Mouse (Mus musculus): ENCODE data around the gene Notch1. TPM values are rescaled to one million over a fixed set of nuclear protein-coding genes. Genes with fewer than 3 reads are reported as not detected.
A peak's percentile ranks its signal among the peaks of the same experiment; 100 is the strongest.

The Notch1 gene
- total and polyA plus RNA-seq, 2 experiments from 2014 or later = 5.7 to 54.0 TPM

DNA sequence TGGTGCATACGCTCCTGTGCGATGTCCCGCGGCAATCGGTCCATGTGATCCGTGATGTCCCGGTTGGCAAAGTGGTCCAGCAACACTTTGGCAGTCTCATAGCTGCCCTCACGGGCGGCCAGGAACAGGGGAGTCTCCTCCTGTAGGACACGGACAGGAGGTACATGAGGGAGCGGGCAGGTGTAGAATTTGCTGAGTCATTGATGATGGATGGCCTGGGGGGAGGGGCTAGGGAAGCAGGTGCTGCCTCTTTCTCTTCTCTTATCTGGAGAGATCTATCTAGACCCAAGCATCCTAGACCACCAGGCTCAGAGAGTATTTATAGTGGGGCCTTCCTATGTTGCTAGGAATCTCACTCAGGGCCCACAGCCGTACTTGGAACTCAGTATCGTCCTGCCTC, 55.6 kb downstream of the Notch1 start:
- H3K27ac ChIP-seq (ENCODE audit: low read depth) = no peak overlapping the region
- no peak for ATAC-seq (ENCODE audit: insufficient read depth, low read depth)
- TF ChIP-seq CTCF (IDR thresholded peaks at IDR 0.05; ENCODE audit: low read depth) = no peak
- no peak for TF ChIP-seq EP300 (IDR thresholded peaks at IDR 0.05; ENCODE audit: low read depth)
- H3K9me3 ChIP-seq (replicated peaks; ENCODE audit: control insufficient read depth, low read length) = no peaks in the 10 kb centered on the region
- no peaks in the 10 kb centered on the region for H3K27me3 ChIP-seq (ENCODE audit: control insufficient read depth, insufficient read depth, low read length)
- 88% methylated on average over 13 of the region's 13 CpGs for WGBS
- H3K9ac ChIP-seq (replicated peaks; ENCODE audit: low read depth, low read length) = no peak overlapping the region
- DNase-seq (ENCODE audit: low spot score) = no peak
- no peak overlapping the region for H3K4me2 ChIP-seq (ENCODE audit: low read depth, low read length)
- no peaks in the 10 kb centered on the region for H3K4me1 ChIP-seq (ENCODE audit: control insufficient read depth, insufficient read depth)
- H3K4me3 ChIP-seq (ENCODE audit: low read depth, low read length) = no peak overlapping the region
- peaks cover 64% of the 10 kb centered on the region for H3K36me3 ChIP-seq (replicated peaks; ENCODE audit: control insufficient read depth, insufficient read depth, low read length)

- Histone ChIP-seq H3K9ac (replicated peaks; ENCODE audit: low read depth, low read length) (no peak overlapping the region), H3K4me1 (ENCODE audit: control insufficient read depth, insufficient read depth) (no peaks in the 10 kb centered on the region), H3K27ac (ENCODE audit: low read depth) (no peak overlapping the region), H3K4me3 (ENCODE audit: low read depth, low read length) (no peak overlapping the region), H3K27me3 (ENCODE audit: control insufficient read depth, insufficient read depth, low read length) (no peaks in the 10 kb centered on the region), H3K36me3 (replicated peaks; ENCODE audit: control insufficient read depth, insufficient read depth, low read length) (peaks cover 59% of the 10 kb centered on the region), H3K4me2 (ENCODE audit: low read depth, low read length) (no peak overlapping the region), H3K9me3 (replicated peaks; ENCODE audit: control insufficient read depth, low read length) (no peaks in the 10 kb centered on the region)
- ATAC-seq (ENCODE audit: insufficient read depth, low read depth) (no peak), DNase-seq (ENCODE audit: low spot score) (no peak)
- whole genome bisulfite sequencing = 92% methylated on average over 16 of the region's 16 CpGs
- TF ChIP-seq CTCF (IDR thresholded peaks at IDR 0.05; ENCODE audit: low read depth) (no peak), EP300 (IDR thresholded peaks at IDR 0.05; ENCODE audit: low read depth) (no peak)
Observed at GRCm38 (mm10) chr2:26460097-26460646, 56.3 kb downstream of the Notch1 start.

- ATAC-seq (ENCODE audit: insufficient read depth, low read depth) = no peak
- no peak overlapping the region for H3K9ac ChIP-seq (replicated peaks; ENCODE audit: low read depth, low read length)
- H3K27me3 ChIP-seq (ENCODE audit: control insufficient read depth, insufficient read depth, low read length) = no peaks in the 10 kb centered on the region
- no peak for TF ChIP-seq CTCF (IDR thresholded peaks at IDR 0.05; ENCODE audit: low read depth)
- TF ChIP-seq EP300 (IDR thresholded peaks at IDR 0.05; ENCODE audit: low read depth) = no peak
- H3K27ac ChIP-seq (ENCODE audit: low read depth) = no peak overlapping the region
- WGBS = 46% methylated on average over 6 of the region's 6 CpGs
- no peak overlapping the region for H3K4me3 ChIP-seq (ENCODE audit: low read depth, low read length)
- no peaks in the 10 kb centered on the region for H3K4me1 ChIP-seq (ENCODE audit: control insufficient read depth, insufficient read depth)
- H3K36me3 ChIP-seq (replicated peaks; ENCODE audit: control insufficient read depth, insufficient read depth, low read length) = peaks cover 52% of the 10 kb centered on the region
- no peak for DNase-seq (ENCODE audit: low spot score)
- no peaks in the 10 kb centered on the region for H3K9me3 ChIP-seq (replicated peaks; ENCODE audit: control insufficient read depth, low read length)
- H3K4me2 ChIP-seq (ENCODE audit: low read depth, low read length) = no peak overlapping the region
Observed at GRCm38 (mm10) chr2:26459478-26459877, 57.0 kb downstream of the Notch1 start.

- Histone ChIP-seq H3K9me3 (replicated peaks; ENCODE audit: control insufficient read depth, low read length) (no peaks in the 10 kb centered on the region), H3K36me3 (replicated peaks; ENCODE audit: control insufficient read depth, insufficient read depth, low read length) (peaks cover 43% of the 10 kb centered on the region), H3K27me3 (ENCODE audit: control insufficient read depth, insufficient read depth, low read length) (no peaks in the 10 kb centered on the region), H3K4me2 (ENCODE audit: low read depth, low read length) (no peak overlapping the region), H3K4me1 (ENCODE audit: control insufficient read depth, insufficient read depth) (no peaks in the 10 kb centered on the region), H3K4me3 (ENCODE audit: low read depth, low read length) (no peak overlapping the region), H3K27ac (ENCODE audit: low read depth) (peak overlapping the region; percentile 32; the same call in 1 of the 2 replicates), H3K9ac (replicated peaks; ENCODE audit: low read depth, low read length) (no peak overlapping the region)
- TF ChIP-seq CTCF (IDR thresholded peaks at IDR 0.05; ENCODE audit: low read depth) (no peak), EP300 (IDR thresholded peaks at IDR 0.05; ENCODE audit: low read depth) (no peak)
- ATAC-seq (ENCODE audit: insufficient read depth, low read depth) (peak; percentile 54; the same call in 1 of the 2 replicates), DNase-seq (ENCODE audit: low spot score) (no peak)
- 42% methylated on average over 7 of the region's 7 CpGs for WGBS
Observed at GRCm38 (mm10) chr2:26458402-26459124, 57.9 kb downstream of the Notch1 start.

DNA sequence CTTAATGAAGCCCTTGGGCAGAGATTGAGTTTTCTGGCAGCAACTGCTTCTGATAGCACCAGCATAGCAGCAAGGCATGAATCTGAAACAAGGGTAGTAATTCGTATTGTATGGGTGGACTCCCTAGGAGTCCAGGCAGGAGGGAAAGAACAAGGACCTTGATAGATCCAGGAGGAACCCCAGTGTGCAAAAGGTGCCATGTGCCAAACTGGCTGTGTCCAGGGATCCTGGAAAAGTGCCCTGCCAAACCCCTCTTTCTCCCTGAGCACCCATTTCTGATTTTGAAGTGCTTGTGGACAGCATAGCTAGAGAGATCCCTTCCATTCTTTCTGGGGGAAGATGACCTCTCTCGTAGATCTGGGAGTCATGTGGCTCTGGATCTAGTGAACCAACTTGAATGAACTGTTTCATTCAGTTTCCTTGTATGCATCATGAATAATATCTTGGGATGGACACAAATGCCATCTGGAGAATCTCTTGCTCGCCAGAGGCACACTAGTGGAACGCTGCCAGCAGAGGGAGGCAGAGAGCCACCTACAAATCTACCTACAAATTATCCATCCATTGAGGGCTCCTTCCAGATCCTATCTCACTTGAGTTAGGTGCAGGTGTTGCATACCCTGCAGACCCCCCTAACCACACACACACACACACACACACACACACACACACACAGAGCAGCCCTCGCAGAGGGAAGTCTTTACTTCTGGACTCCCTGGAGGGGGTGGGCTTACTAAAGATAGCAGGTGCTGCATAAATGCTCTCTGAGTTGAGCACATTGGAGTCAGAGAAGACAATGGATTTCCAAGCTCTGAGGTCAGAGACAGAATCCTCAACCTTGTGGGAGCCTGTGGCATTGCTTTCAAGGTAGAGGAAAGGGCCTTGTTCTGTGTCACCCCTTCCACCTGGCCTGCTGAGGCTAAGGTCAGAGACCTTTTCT, 67.1 kb downstream of the Notch1 start:
- WGBS = 19% methylated on average over 5 of the region's 5 CpGs
- Histone ChIP-seq H3K36me3 (replicated peaks; ENCODE audit: control insufficient read depth, insufficient read depth, low read length) (no peaks in the 10 kb centered on the region), H3K9me3 (replicated peaks; ENCODE audit: control insufficient read depth, low read length) (no peaks in the 10 kb centered on the region), H3K4me3 (ENCODE audit: low read depth, low read length) (no peak overlapping the region), H3K27me3 (ENCODE audit: control insufficient read depth, insufficient read depth, low read length) (no peaks in the 10 kb centered on the region), H3K27ac (ENCODE audit: low read depth) (no peak overlapping the region), H3K4me2 (ENCODE audit: low read depth, low read length) (no peak overlapping the region), H3K9ac (replicated peaks; ENCODE audit: low read depth, low read length) (no peak overlapping the region), H3K4me1 (ENCODE audit: control insufficient read depth, insufficient read depth) (peaks cover 12% of the 10 kb centered on the region)
- TF ChIP-seq CTCF (IDR thresholded peaks at IDR 0.05; ENCODE audit: low read depth) (peak; percentile 80), EP300 (IDR thresholded peaks at IDR 0.05; ENCODE audit: low read depth) (no peak)
- ATAC-seq (ENCODE audit: insufficient read depth, low read depth) (no peak), DNase-seq (ENCODE audit: low spot score) (peak; percentile 53)
